Mouse (Mus musculus) cerebellum, adult 2 months (tissue): ENCODE results near the gene Rbks. TPM values are rescaled to one million over a fixed set of nuclear protein-coding genes. Genes with fewer than 3 reads are reported as not detected.
A peak's percentile ranks its signal among the peaks of the same experiment; 100 is the strongest.

Source experiments
- DNase-seq, 2 experiments: peaks; one replicate each; pipeline ENCODE4 v3.0.0; 2021
- H3K27ac ChIP-seq: fragments of 200-500 bp; 2 replicates; pipeline ENCODE4 v1.5.1; 2012; ENCODE audit warnings: low read length, control low read depth, inconsistent platforms; ENCODE audit not compliant: insufficient read depth
- H3K27me3 ChIP-seq: fragments of 200-500 bp; 2 replicates; pipeline ENCODE4 v1.6.1; 2012; ENCODE audit warnings: inconsistent platforms, mild to moderate bottlenecking, low read length, moderate library complexity; ENCODE audit not compliant: control insufficient read depth, insufficient read depth
- H3K4me1 ChIP-seq: fragments of 200-500 bp; 2 replicates; pipeline ENCODE4 v1.6.1; 2011; ENCODE audit warnings: low read length; ENCODE audit not compliant: control insufficient read depth, insufficient read depth
- H3K4me3 ChIP-seq: fragments of 200-500 bp; replicated peaks from 2 replicates; pipeline ENCODE3; 2011; ENCODE audit warnings: mild to moderate bottlenecking, low read depth, low read length, control low read depth; ENCODE audit not compliant: insufficient read depth
- CTCF ChIP-seq: fragments of 200-500 bp; IDR thresholded peaks from 2 replicates; pipeline ENCODE4 v1.5.1; 2011; ENCODE audit warnings: low read depth, mild to moderate bottlenecking, control low read depth, low read length, moderate library complexity, borderline replicate concordance; ENCODE audit not compliant: insufficient read depth
- POLR2A ChIP-seq: fragments of 200-500 bp; IDR thresholded peaks from 2 replicates; pipeline ENCODE4 v1.6.1; 2011; ENCODE audit warnings: low read length, control low read depth, borderline replicate concordance; ENCODE audit not compliant: insufficient read depth
- WGBS: fragments of 180-500 bp; shearing (Covaris S2); methylation state at CpG from one replicate; pipeline ENCODE4 v1.1.7; 2018; 5-methylcytosine and 5-hydroxymethylcytosine counted together
- polyA plus RNA-seq: library from polyadenylated mRNA; depleted of rRNA; stranded (reverse); fragments of >200 nt; gene quantifications from 2 replicates; pipeline ENCODE4 v1.2.3, GENCODE M21; 2012; rRNA removed

The Rbks gene
- 4.2 and 4.4 TPM in 2 replicates for polyA plus RNA-seq

- DNase-seq, result no peak
- no peak for TF ChIP-seq CTCF
- peaks cover 2% of the 10 kb centered on the region; the same call in 1 of the 2 replicates for H3K4me1 ChIP-seq
- 3% methylated on average over 18 of the region's 18 CpGs for WGBS
- peak within 1 kb of the TSS; percentile 66 for H3K4me3 ChIP-seq
- peak within 1 kb of the TSS; percentile 83 for H3K27ac ChIP-seq
- H3K27me3 ChIP-seq, result no peaks in the 10 kb centered on the region
Observed at GRCm38 (mm10) chr5:31696971-31697643, at the start of gene Rbks. Gene Rbks, minus strand, starts transcription at chr5:31697627.

- H3K4me1 ChIP-seq, result no peaks in the 10 kb centered on the region
- no peak overlapping the region for H3K27ac ChIP-seq
- no peak overlapping the region for H3K4me3 ChIP-seq
- TF ChIP-seq POLR2A (no peak), CTCF (no peak)
- 64% methylated on average over 4 of the region's 4 CpGs for WGBS
- DNase-seq, result no peak
- no peaks in the 10 kb centered on the region for H3K27me3 ChIP-seq
Observed at GRCm38 (mm10) chr5:31742521-31743031, 45.1 kb upstream of the Rbks start.

- H3K4me1 ChIP-seq, result no peaks in the 10 kb centered on the region
- no peak overlapping the region for H3K4me3 ChIP-seq
- no peaks in the 10 kb centered on the region for H3K27me3 ChIP-seq
- DNase-seq, result no peak
- no peak overlapping the region for H3K27ac ChIP-seq
- TF ChIP-seq CTCF (no peak), POLR2A (no peak)
- WGBS, result 69% methylated on average over 1 of the region's 1 CpGs
Observed at GRCm38 (mm10) chr5:31741931-31742330, 44.5 kb upstream of the Rbks start.

DNA sequence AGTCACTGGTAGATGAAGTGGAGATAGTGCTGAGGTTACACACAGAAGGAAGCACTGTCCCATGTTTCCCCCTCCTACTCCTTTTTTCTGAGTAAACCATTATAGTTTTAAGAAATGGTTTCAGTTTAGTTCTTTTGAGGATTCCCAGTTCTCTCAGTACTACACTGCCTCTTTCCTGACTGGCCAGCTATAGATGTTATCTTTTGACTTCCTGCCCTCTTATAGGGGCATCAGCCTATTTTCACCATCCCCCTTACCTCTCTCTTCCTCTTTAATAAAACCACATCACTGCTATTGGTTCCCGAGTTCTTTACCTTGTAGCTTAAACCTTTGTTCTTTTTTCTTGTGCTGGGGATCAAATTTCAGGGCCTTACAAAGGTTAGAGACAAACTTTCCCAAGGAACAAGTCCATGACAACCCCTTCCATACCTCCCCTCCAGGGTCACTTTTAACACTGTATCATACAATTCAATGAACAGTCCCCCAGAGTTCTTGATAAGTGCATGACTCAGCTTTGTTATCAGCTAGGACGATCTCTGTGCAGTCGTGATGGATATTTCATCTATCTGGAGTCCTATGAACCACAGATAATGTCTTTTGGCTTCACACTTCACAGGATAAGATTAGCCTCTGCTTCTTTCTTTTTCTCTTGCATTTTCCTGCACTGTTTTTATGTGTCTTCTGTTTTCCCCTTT is 35.4 kb upstream of the Rbks start:
- no peak for DNase-seq
- H3K4me3 ChIP-seq, result no peak overlapping the region
- H3K27me3 ChIP-seq, result no peaks in the 10 kb centered on the region
- TF ChIP-seq CTCF (no peak), POLR2A (no peak)
- no peak overlapping the region for H3K27ac ChIP-seq
- no peaks in the 10 kb centered on the region; the same call in 1 of the 2 replicates for H3K4me1 ChIP-seq
- 63% methylated on average over 3 of the region's 3 CpGs for WGBS

DNA sequence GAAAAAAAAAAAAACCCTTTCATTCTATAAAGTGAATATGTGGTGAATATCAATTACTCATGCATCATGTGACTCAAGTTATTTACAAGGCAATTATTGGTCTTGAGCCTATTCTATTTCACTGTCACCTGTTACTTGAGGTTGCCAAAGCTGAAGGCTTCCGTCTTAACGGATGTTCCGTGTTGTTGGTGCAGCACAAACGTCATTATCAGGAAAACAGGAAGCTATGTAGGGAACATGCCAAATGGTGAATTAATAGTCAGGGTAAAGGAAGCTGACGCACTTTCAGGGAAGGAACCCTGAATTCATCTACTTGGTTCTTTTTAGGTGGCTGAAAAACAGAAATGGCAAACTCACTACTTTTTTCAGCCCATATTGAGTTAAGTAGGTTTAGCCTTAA is 30.0 kb upstream of the Rbks start:
- 41% methylated on average over 5 of the region's 5 CpGs for WGBS

GRCm38 (mm10) chr5:31725885-31726284 is 28.5 kb upstream of the Rbks start:
- no peaks in the 10 kb centered on the region; the same call in 1 of the 2 replicates for H3K4me1 ChIP-seq
- no peak for DNase-seq
- H3K27me3 ChIP-seq, result no peaks in the 10 kb centered on the region
- no peak overlapping the region for H3K27ac ChIP-seq
- 95% methylated on average over 2 of the region's 2 CpGs for WGBS
- no peak overlapping the region for H3K4me3 ChIP-seq
- no peak for TF ChIP-seq CTCF
- TF ChIP-seq POLR2A, result no peak

More for the DNA sequence above, 30.0 kb upstream of the Rbks start:
- DNase-seq, result no peak
- H3K27ac ChIP-seq, result no peak overlapping the region
- no peak for TF ChIP-seq CTCF
- no peak for TF ChIP-seq POLR2A
- no peaks in the 10 kb centered on the region; the same call in 1 of the 2 replicates for H3K4me1 ChIP-seq
- no peak overlapping the region for H3K4me3 ChIP-seq
- H3K27me3 ChIP-seq, result no peaks in the 10 kb centered on the region

- no peak for DNase-seq
- Histone ChIP-seq H3K4me1 (no peaks in the 10 kb centered on the region), H3K27me3 (no peaks in the 10 kb centered on the region), H3K27ac (no peak overlapping the region), H3K4me3 (no peak overlapping the region)
- 62% methylated on average over 6 of the region's 6 CpGs for WGBS
- no peak for TF ChIP-seq CTCF
- no peak for TF ChIP-seq POLR2A
Observed at GRCm38 (mm10) chr5:31724519-31724918, 27.1 kb upstream of the Rbks start.

GRCm38 (mm10) chr5:31715486-31716150 is 18.2 kb upstream of the Rbks start:
- no peak overlapping the region for H3K27ac ChIP-seq
- no peaks in the 10 kb centered on the region for H3K4me1 ChIP-seq
- no peaks in the 10 kb centered on the region for H3K27me3 ChIP-seq
- TF ChIP-seq CTCF, result no peak
- TF ChIP-seq POLR2A, result no peak
- WGBS, result 59% methylated on average over 4 of the region's 4 CpGs
- H3K4me3 ChIP-seq, result no peak overlapping the region
- DNase-seq, result peak in 1 of 2 experiments; percentile 25
